Mouse (Mus musculus) intestine, postnatal 0 days (tissue): ENCODE data around the gene Emp2. TPM values are rescaled to one million over a fixed set of nuclear protein-coding genes. Genes with fewer than 3 reads are reported as not detected.
"Not testable (repeated sequence)": the region's sequence is repeated elsewhere in the genome, so short reads cannot be mapped to it uniquely, and the experiment has no call there.

Experiments
- ATAC-seq: fragments of 200-750 bp; cut with Nextera tagmentation; 2 replicates; pipeline ENCODE4 v1.8.0; 2017; ENCODE audit warnings: mild to moderate bottlenecking, moderate TSS enrichment, moderate library complexity
- H3K27ac ChIP-seq: fragments of 300-500 bp; sonication (generic); 2 replicates; pipeline ENCODE4 v1.5.1; 2014; ENCODE audit warnings: mild to moderate bottlenecking, low read depth, low read length, moderate library complexity
- H3K27me3 ChIP-seq: fragments of 300-500 bp; sonication (generic); replicated peaks from 2 replicates; pipeline ENCODE4 v1.6.1; 2014; ENCODE audit warnings: low read length, mixed read lengths; ENCODE audit not compliant: control insufficient read depth, insufficient read depth
- H3K36me3 ChIP-seq: fragments of 300-500 bp; sonication (generic); 2 replicates; pipeline ENCODE4 v1.6.1; 2014; ENCODE audit warnings: mild to moderate bottlenecking, moderate library complexity; ENCODE audit not compliant: control insufficient read depth, insufficient read depth
- H3K4me1 ChIP-seq: fragments of 300-500 bp; sonication (generic); replicated peaks from 2 replicates; pipeline ENCODE4 v1.6.1; 2014; ENCODE audit warnings: antibody characterized with exemption, low read length, mixed read lengths; ENCODE audit not compliant: control insufficient read depth, insufficient read depth
- H3K4me2 ChIP-seq: fragments of 300-500 bp; sonication (generic); replicated peaks from 2 replicates; pipeline ENCODE4 v1.6.1; 2014; ENCODE audit warnings: low read depth, mild to moderate bottlenecking, moderate library complexity
- H3K4me3 ChIP-seq: fragments of 300-500 bp; sonication (generic); 2 replicates; pipeline ENCODE4 v1.5.1; 2014; ENCODE audit warnings: low read depth, low read length
- H3K9ac ChIP-seq: fragments of 300-500 bp; sonication (generic); 2 replicates; pipeline ENCODE4 v1.6.1; 2014; ENCODE audit warnings: mild to moderate bottlenecking, low read depth, low read length
- H3K9me3 ChIP-seq: fragments of 300-500 bp; sonication (generic); 2 replicates; pipeline ENCODE4 v1.6.1; 2016; ENCODE audit warnings: mixed run types; ENCODE audit not compliant: control insufficient read depth
- CTCF ChIP-seq: sonication (generic); IDR thresholded peaks from 2 replicates; pipeline ENCODE4 v1.5.1; 2016; ENCODE audit warnings: low read depth, mild to moderate bottlenecking, control low read depth, antibody characterized with exemption, moderate library complexity
- WGBS: fragments of 180-500 bp; shearing (Covaris S2); extraction: QIAGEN DNeasy Blood & Tissue Kit; methylation state at CpG from one replicate; pipeline ENCODE4 v1.1.7; 2014; 5-methylcytosine and 5-hydroxymethylcytosine counted together
- polyA plus RNA-seq: library from polyadenylated mRNA; unstranded; fragments of >200 nt; fragmentation: Nextera tagmentation; extraction: Ambion mirVana; gene quantifications from 2 replicates; pipeline ENCODE4 v1.2.1, GENCODE M21; 2015

Emp2 gene
- polyA plus RNA-seq, 1 experiment from 2014 or later: 8.7 TPM

- Histone ChIP-seq H3K27me3 (no peaks in the 10 kb centered on the region), H3K4me3 (no peak overlapping the region), H3K4me1 (peaks cover 8% of the 10 kb centered on the region; the same call in 1 of the 2 replicates), H3K4me2 (peak overlapping the region; percentile 32), H3K9ac (peak overlapping the region; percentile 13; the same call in 1 of the 2 replicates), H3K36me3 (no peaks in the 10 kb centered on the region), H3K27ac (no peak overlapping the region), H3K9me3 (no peaks in the 10 kb centered on the region)
- ATAC-seq: peak; percentile 52
- 13% methylated on average over 8 of the region's 8 CpGs for WGBS
- no peak for TF ChIP-seq CTCF
Measured at GRCm38 (mm10) chr16:10299637-10300036, 14.1 kb downstream of the Emp2 start.

GRCm38 (mm10) chr16:10297696-10298644 is 15.8 kb downstream of the Emp2 start:
- Histone ChIP-seq H3K4me3 (no peak overlapping the region), H3K9ac (no peak overlapping the region), H3K27me3 (no peaks in the 10 kb centered on the region), H3K36me3 (no peaks in the 10 kb centered on the region), H3K27ac (no peak overlapping the region), H3K9me3 (no peaks in the 10 kb centered on the region), H3K4me1 (peaks cover 8% of the 10 kb centered on the region; the same call in 1 of the 2 replicates), H3K4me2 (no peak overlapping the region)
- no peak for ATAC-seq
- TF ChIP-seq CTCF: no peak
- WGBS: 82% methylated on average over 10 of the region's 10 CpGs

DNA sequence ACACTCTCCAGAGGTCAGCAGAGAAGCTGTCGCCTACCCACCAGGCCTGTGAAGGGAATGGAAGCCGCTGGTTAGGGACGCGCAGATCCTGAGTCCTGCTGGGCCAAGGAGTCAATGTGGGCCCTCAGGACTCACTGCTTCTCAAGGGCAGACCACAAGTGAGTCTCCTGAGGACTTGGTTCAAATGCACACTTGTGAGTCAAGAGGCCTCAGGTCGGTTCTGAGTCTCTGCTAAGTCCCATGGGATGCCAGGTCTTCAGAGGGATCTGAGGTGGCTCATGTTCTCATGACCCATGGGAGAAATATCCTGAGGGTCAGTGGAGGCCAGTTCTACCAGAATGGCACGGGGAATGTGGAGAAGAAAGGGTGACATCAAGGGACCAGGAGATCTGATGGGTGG is 25.7 kb downstream of the Emp2 start:
- H3K9ac ChIP-seq: no peak overlapping the region
- H3K9me3 ChIP-seq: no peaks in the 10 kb centered on the region
- H3K4me1 ChIP-seq: no peaks in the 10 kb centered on the region
- no peak overlapping the region for H3K4me2 ChIP-seq
- WGBS: 85% methylated on average over 6 of the region's 6 CpGs
- no peak overlapping the region for H3K4me3 ChIP-seq
- no peak for ATAC-seq
- H3K27ac ChIP-seq: no peak overlapping the region
- no peak for TF ChIP-seq CTCF
- no peaks in the 10 kb centered on the region for H3K27me3 ChIP-seq
- 0 out of 2 replicates have a peak, but pooled peaks cover 5% of the 10 kb centered on the region for H3K36me3 ChIP-seq

DNA sequence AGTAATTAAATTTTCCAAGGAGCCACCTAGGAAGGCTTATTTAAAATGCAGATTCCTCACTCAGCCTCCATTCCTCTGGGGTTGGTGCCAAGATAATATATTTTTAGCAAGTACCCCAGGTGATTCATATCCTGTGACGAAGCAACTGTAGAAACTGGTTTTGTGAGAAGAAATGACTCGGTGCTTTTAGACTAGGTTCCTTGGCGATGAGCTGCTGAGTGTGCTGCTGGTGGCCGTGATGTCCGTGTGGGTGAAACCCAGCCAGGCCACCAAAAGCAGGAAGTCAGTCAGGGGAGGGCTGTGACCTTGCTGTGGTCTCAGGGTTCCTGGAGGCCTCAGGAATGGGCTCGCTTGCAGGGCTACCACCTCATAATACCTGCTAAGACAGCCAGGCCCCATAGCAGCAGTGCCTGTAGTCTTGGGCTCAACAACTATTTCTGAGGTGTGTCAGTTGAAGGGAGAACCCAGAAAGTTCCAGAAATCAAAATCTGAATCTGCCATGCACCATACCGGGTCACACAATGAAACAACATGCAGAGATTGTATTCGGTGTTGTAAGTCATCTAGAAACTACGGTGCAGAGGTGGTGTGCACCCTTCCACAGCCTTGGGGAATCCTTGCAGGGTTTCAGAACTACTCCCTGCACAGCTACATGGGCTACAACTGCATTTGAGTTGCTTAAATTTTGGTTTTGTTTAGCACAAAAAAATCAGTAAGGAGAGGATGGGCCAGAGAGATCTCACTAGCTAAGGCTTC is 27.1 kb downstream of the Emp2 start:
- Histone ChIP-seq H3K4me2 (no peak overlapping the region), H3K9me3 (no peaks in the 10 kb centered on the region), H3K4me3 (no peak overlapping the region), H3K9ac (no peak overlapping the region), H3K4me1 (no peaks in the 10 kb centered on the region), H3K27ac (no peak overlapping the region), H3K36me3 (0 out of 2 replicates have a peak, but pooled peaks cover 3% of the 10 kb centered on the region), H3K27me3 (no peaks in the 10 kb centered on the region)
- no peak for TF ChIP-seq CTCF
- WGBS: 74% methylated on average over 9 of the region's 9 CpGs
- no peak for ATAC-seq

DNA sequence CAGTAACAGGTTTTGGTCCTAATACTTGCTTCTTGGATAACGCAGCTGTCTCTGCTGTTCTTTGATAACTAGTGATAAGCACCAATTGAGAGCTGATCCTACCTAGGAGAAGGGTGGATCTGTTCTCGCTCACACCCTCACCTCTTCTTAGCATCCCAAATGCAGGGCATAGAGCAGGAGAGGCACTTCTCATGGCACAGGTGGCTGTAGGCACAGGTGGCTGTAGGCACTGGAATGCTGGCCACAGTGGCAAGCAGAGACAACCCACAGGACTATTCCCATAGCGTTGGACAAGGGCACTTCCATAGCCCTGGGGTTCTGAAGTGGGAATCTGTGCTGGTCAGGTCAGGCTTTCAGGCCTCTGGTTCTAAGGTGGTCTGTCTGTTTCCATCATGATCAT is 31.9 kb downstream of the Emp2 start:
- 77% methylated on average over 3 of the region's 3 CpGs for WGBS
- H3K27ac ChIP-seq: no peak overlapping the region
- H3K9ac ChIP-seq: no peak overlapping the region
- TF ChIP-seq CTCF: no peak
- no peak for ATAC-seq
- no peak overlapping the region for H3K4me2 ChIP-seq
- H3K27me3 ChIP-seq: no peaks in the 10 kb centered on the region
- no peaks in the 10 kb centered on the region for H3K9me3 ChIP-seq
- H3K4me3 ChIP-seq: no peak overlapping the region
- no peaks in the 10 kb centered on the region for H3K4me1 ChIP-seq
- H3K36me3 ChIP-seq: no peaks in the 10 kb centered on the region

DNA sequence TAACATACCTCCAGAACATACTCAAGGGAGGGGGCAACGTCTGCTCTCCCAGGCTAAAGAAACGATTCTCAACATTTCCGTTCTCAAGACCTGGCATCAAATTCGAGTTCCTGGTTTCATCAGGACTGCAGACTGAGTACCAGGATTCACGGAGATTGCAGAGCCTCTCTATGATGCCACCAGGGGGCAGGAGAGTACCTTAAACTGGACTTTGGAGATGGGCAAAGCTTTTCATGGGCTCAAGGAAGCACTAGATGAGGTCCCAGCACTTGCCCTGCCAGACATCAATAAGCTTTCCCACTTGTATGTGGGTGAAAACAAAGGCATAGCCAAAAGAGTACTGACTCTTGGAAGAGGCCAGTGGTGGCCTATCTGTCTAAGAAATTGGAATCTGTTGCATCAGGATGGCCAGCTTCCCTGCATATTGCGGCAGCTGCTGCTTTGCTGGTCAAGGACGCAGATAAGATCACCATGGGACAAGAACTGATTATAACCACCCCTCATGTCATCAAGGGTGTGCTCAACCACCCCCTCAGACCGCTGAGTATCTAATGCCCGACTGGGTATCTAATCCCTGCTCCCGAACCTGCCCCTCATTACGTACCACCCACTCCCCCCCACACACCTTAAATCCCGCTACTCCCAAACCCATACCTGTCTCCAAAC is 33.3 kb downstream of the Emp2 start:
- H3K4me3 ChIP-seq: no peak overlapping the region
- H3K4me1 ChIP-seq: no peaks in the 10 kb centered on the region
- H3K27me3 ChIP-seq: no peaks in the 10 kb centered on the region
- WGBS: 44% methylated on average over 12 of the region's 12 CpGs
- H3K9ac ChIP-seq: no peak overlapping the region
- peak; percentile 95 for TF ChIP-seq CTCF
- H3K36me3 ChIP-seq: no peaks in the 10 kb centered on the region
- no peak overlapping the region for H3K27ac ChIP-seq
- no peak overlapping the region for H3K4me2 ChIP-seq
- no peak; the same call in 1 of the 2 replicates for ATAC-seq
- no peaks in the 10 kb centered on the region for H3K9me3 ChIP-seq

DNA sequence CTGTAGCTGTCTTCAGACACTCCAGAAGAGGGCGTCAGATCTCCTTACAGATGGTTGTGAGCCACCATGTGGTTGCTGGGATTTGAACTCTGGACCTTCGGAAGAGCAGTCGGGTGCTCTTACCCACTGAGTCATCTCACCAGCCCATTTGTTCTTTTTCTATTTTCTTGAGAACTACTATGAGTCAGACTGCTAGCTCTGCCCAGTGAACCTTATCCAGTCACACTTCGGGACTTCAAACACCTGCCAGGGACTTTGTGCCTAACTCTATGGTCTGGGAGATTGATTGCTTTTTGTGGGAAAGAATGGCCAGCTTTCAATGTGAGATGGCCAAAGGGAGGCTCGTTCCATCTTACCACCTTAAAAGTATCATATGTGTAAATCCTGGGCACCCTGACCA is 37.0 kb downstream of the Emp2 start:
- H3K27me3 ChIP-seq, H3K27ac ChIP-seq, H3K9ac ChIP-seq, H3K9me3 ChIP-seq, H3K4me3 ChIP-seq, H3K4me2 ChIP-seq, H3K4me1 ChIP-seq, H3K36me3 ChIP-seq: not testable (repeated sequence)
- WGBS: 71% methylated on average over 5 of the region's 5 CpGs
- ATAC-seq: peak; percentile 58
